Mouse (Mus musculus) forebrain, embryonic 13.5 days (tissue): Measurements from ENCODE around the gene Spint4. TPM values are rescaled to one million over a fixed set of nuclear protein-coding genes. Genes with fewer than 3 reads are reported as not detected.
A peak's percentile ranks its signal among the peaks of the same experiment; 100 is the strongest.

Experiments used
- ATAC-seq: fragments of 200-750 bp; cut with Nextera tagmentation; 2 replicates; pipeline ENCODE4 v1.8.0; 2017
- H3K27ac ChIP-seq: fragments of 300-500 bp; sonication (generic); 2 replicates; pipeline ENCODE4 v1.5.1; 2015; ENCODE audit warnings: inconsistent platforms, mild to moderate bottlenecking, moderate library complexity
- H3K27me3 ChIP-seq: fragments of 300-500 bp; sonication (generic); 2 replicates; pipeline ENCODE4 v1.6.1; 2015; ENCODE audit warnings: mild to moderate bottlenecking, inconsistent platforms
- H3K36me3 ChIP-seq: fragments of 300-500 bp; sonication (generic); 2 replicates; pipeline ENCODE4 v1.6.1; 2015; ENCODE audit warnings: mild to moderate bottlenecking, inconsistent platforms; ENCODE audit not compliant: poor library complexity, severe bottlenecking
- H3K4me1 ChIP-seq: fragments of 300-500 bp; sonication (generic); 2 replicates; pipeline ENCODE4 v1.6.1; 2015; ENCODE audit warnings: inconsistent platforms
- H3K4me2 ChIP-seq: fragments of 300-500 bp; sonication (generic); 2 replicates; pipeline ENCODE4 v1.6.1; 2015; ENCODE audit warnings: inconsistent platforms, mild to moderate bottlenecking, moderate library complexity
- H3K4me3 ChIP-seq: fragments of 300-500 bp; sonication (generic); 2 replicates; pipeline ENCODE4 v1.5.1; 2015; ENCODE audit warnings: mild to moderate bottlenecking, inconsistent platforms
- H3K9ac ChIP-seq: fragments of 300-500 bp; sonication (generic); 2 replicates; pipeline ENCODE4 v1.6.1; 2015; ENCODE audit warnings: mild to moderate bottlenecking, inconsistent platforms
- H3K9me3 ChIP-seq: fragments of 300-500 bp; sonication (generic); replicated peaks from 2 replicates; pipeline ENCODE4 v1.6.1; 2016; ENCODE audit warnings: inconsistent platforms
- whole genome bisulfite sequencing: fragments of 180-500 bp; shearing (Covaris S2); methylation state at CpG from one replicate; pipeline ENCODE4 v1.1.7; 2015; 5-methylcytosine and 5-hydroxymethylcytosine counted together
- polyA plus RNA-seq: library from polyadenylated mRNA; unstranded; fragments of >200 nt; fragmentation: Nextera tagmentation; extraction: Ambion mirVana; gene quantifications from 2 replicates; pipeline ENCODE4 v1.2.1, GENCODE M21; 2015

Spint4 gene
- not detected in 2 replicates for polyA plus RNA-seq

- H3K4me3 ChIP-seq: no peak within 1 kb of the TSS
- H3K4me1 ChIP-seq: no peaks in the 10 kb centered on the region
- no peak for ATAC-seq
- 0 out of 2 replicates have a peak, but pooled peaks cover 3% of the 10 kb centered on the region for H3K27me3 ChIP-seq
- 76% methylated on average over 4 of the region's 4 CpGs for WGBS
- no peak within 1 kb of the TSS for H3K4me2 ChIP-seq
- no peak within 1 kb of the TSS for H3K9ac ChIP-seq
- H3K9me3 ChIP-seq: no peaks in the 10 kb centered on the region
- H3K36me3 ChIP-seq: no peaks in the 10 kb centered on the region
- H3K27ac ChIP-seq: no peak within 1 kb of the TSS
Observed at GRCm38 (mm10) chr2:164698201-164698600, at the start of gene Spint4. Gene Spint4 (plus strand): TSS chr2:164698501.

- Histone ChIP-seq H3K9ac (no peak within 1 kb of the TSS), H3K27ac (no peak within 1 kb of the TSS), H3K27me3 (no peaks in the 10 kb centered on the region), H3K36me3 (no peaks in the 10 kb centered on the region), H3K9me3 (no peaks in the 10 kb centered on the region), H3K4me1 (no peaks in the 10 kb centered on the region), H3K4me3 (no peak within 1 kb of the TSS), H3K4me2 (no peak within 1 kb of the TSS)
- ATAC-seq: no peak
- 20% methylated on average over 11 of the region's 11 CpGs for WGBS
Observed at GRCm38 (mm10) chr2:164655858-164656257, 42.4 kb upstream of the Spint4 start, which contains the start of gene Wfdc10. Gene Wfdc10 (plus strand): TSS chr2:164656046.

- Histone ChIP-seq H3K9me3 (no peaks in the 10 kb centered on the region), H3K27ac (no peak within 1 kb of the TSS), H3K27me3 (no peaks in the 10 kb centered on the region), H3K4me2 (no peak within 1 kb of the TSS), H3K4me1 (no peaks in the 10 kb centered on the region), H3K36me3 (no peaks in the 10 kb centered on the region), H3K9ac (no peak within 1 kb of the TSS), H3K4me3 (no peak within 1 kb of the TSS)
- no peak for ATAC-seq
- 79% methylated on average over 9 of the region's 9 CpGs for WGBS
Observed at GRCm38 (mm10) chr2:164656483-164656882, 41.8 kb upstream of the Spint4 start, which contains the start of gene Wfdc9. Gene Wfdc9 (minus strand): TSS chr2:164656583.

GRCm38 (mm10) chr2:164664851-164665250 is 33.5 kb upstream of the Spint4 start:
- Histone ChIP-seq H3K27ac (no peak overlapping the region), H3K4me1 (no peaks in the 10 kb centered on the region), H3K27me3 (no peaks in the 10 kb centered on the region), H3K9me3 (0 out of 2 replicates have a peak, but pooled peaks cover 3% of the 10 kb centered on the region), H3K36me3 (no peaks in the 10 kb centered on the region), H3K4me3 (no peak overlapping the region), H3K9ac (no peak overlapping the region), H3K4me2 (no peak overlapping the region)
- no peak for ATAC-seq
- 90% methylated on average over 7 of the region's 7 CpGs for whole genome bisulfite sequencing

GRCm38 (mm10) chr2:164670261-164670660 is 28.0 kb upstream of the Spint4 start:
- Histone ChIP-seq H3K4me2 (no peak overlapping the region), H3K4me1 (no peaks in the 10 kb centered on the region), H3K9me3 (0 out of 2 replicates have a peak, but pooled peaks cover 3% of the 10 kb centered on the region), H3K27ac (no peak overlapping the region), H3K4me3 (no peak overlapping the region), H3K9ac (no peak overlapping the region), H3K27me3 (no peaks in the 10 kb centered on the region), H3K36me3 (no peaks in the 10 kb centered on the region)
- WGBS: 90% methylated on average over 5 of the region's 5 CpGs
- ATAC-seq: no peak

- H3K9ac ChIP-seq: no peak overlapping the region
- no peaks in the 10 kb centered on the region for H3K4me1 ChIP-seq
- 0 out of 2 replicates have a peak, but pooled peaks cover 3% of the 10 kb centered on the region for H3K9me3 ChIP-seq
- no peaks in the 10 kb centered on the region for H3K36me3 ChIP-seq
- no peaks in the 10 kb centered on the region for H3K27me3 ChIP-seq
- WGBS: 41% methylated on average over 1 of the region's 1 CpGs
- no peak overlapping the region for H3K4me3 ChIP-seq
- H3K4me2 ChIP-seq: no peak overlapping the region
- ATAC-seq: no peak
- no peak overlapping the region for H3K27ac ChIP-seq
Observed at GRCm38 (mm10) chr2:164670938-164671337, 27.4 kb upstream of the Spint4 start.

- Histone ChIP-seq H3K9ac (no peak within 1 kb of the TSS), H3K36me3 (no peaks in the 10 kb centered on the region), H3K4me1 (0 out of 2 replicates have a peak, but pooled peaks cover 6% of the 10 kb centered on the region), H3K4me3 (no peak within 1 kb of the TSS), H3K4me2 (no peak within 1 kb of the TSS), H3K9me3 (no peaks in the 10 kb centered on the region), H3K27ac (no peak within 1 kb of the TSS), H3K27me3 (no peaks in the 10 kb centered on the region)
- WGBS: 87% methylated on average over 7 of the region's 7 CpGs
- ATAC-seq: no peak
Observed at GRCm38 (mm10) chr2:164673987-164674386, 24.3 kb upstream of the Spint4 start, which contains the start of gene Wfdc11. Gene Wfdc11 (minus strand): TSS chr2:164674087.

- Histone ChIP-seq H3K27me3 (no peaks in the 10 kb centered on the region), H3K9me3 (no peaks in the 10 kb centered on the region), H3K4me3 (no peak overlapping the region), H3K27ac (no peak overlapping the region), H3K9ac (no peak overlapping the region), H3K4me2 (no peak overlapping the region), H3K36me3 (no peaks in the 10 kb centered on the region), H3K4me1 (0 out of 2 replicates have a peak, but pooled peaks cover 11% of the 10 kb centered on the region)
- WGBS: 73% methylated on average over 7 of the region's 7 CpGs
- no peak for ATAC-seq
Observed at GRCm38 (mm10) chr2:164676103-164676502, 22.2 kb upstream of the Spint4 start.

GRCm38 (mm10) chr2:164676916-164677685 is 21.2 kb upstream of the Spint4 start:
- no peaks in the 10 kb centered on the region for H3K36me3 ChIP-seq
- no peak overlapping the region for H3K27ac ChIP-seq
- H3K4me3 ChIP-seq: no peak overlapping the region
- no peaks in the 10 kb centered on the region for H3K9me3 ChIP-seq
- H3K4me2 ChIP-seq: no peak overlapping the region
- no peak for ATAC-seq
- H3K4me1 ChIP-seq: 0 out of 2 replicates have a peak, but pooled peaks cover 11% of the 10 kb centered on the region
- no peak overlapping the region for H3K9ac ChIP-seq
- H3K27me3 ChIP-seq: no peaks in the 10 kb centered on the region
- 91% methylated on average over 16 of the region's 16 CpGs for WGBS

GRCm38 (mm10) chr2:164678848-164679625 is 19.3 kb upstream of the Spint4 start:
- H3K9me3 ChIP-seq: no peaks in the 10 kb centered on the region
- H3K27me3 ChIP-seq: no peaks in the 10 kb centered on the region
- ATAC-seq: peak; percentile 55; the same call in 1 of the 2 replicates
- no peaks in the 10 kb centered on the region for H3K36me3 ChIP-seq
- H3K4me1 ChIP-seq: 0 out of 2 replicates have a peak, but pooled peaks cover 11% of the 10 kb centered on the region
- H3K9ac ChIP-seq: no peak overlapping the region
- peak overlapping the region; percentile 29 for H3K4me3 ChIP-seq
- 19% methylated on average over 19 of the region's 19 CpGs for WGBS
- H3K27ac ChIP-seq: no peak overlapping the region
- H3K4me2 ChIP-seq: peak overlapping the region; percentile 58

- Histone ChIP-seq H3K9ac (no peak overlapping the region), H3K4me3 (no peak overlapping the region), H3K9me3 (no peaks in the 10 kb centered on the region), H3K27ac (no peak overlapping the region), H3K4me1 (0 out of 2 replicates have a peak, but pooled peaks cover 11% of the 10 kb centered on the region), H3K36me3 (no peaks in the 10 kb centered on the region), H3K27me3 (no peaks in the 10 kb centered on the region), H3K4me2 (no peak overlapping the region)
- 71% methylated on average over 3 of the region's 3 CpGs for WGBS
- ATAC-seq: no peak
Observed at GRCm38 (mm10) chr2:164679906-164680305, 18.4 kb upstream of the Spint4 start.

GRCm38 (mm10) chr2:164684807-164685206 is 13.5 kb upstream of the Spint4 start, which contains the start of gene Wfdc13:
Gene Wfdc13 (plus strand): TSS chr2:164685107.
- H3K9ac ChIP-seq: no peak within 1 kb of the TSS
- H3K27ac ChIP-seq: no peak within 1 kb of the TSS
- no peaks in the 10 kb centered on the region for H3K27me3 ChIP-seq
- H3K4me2 ChIP-seq: no peak within 1 kb of the TSS
- WGBS: 82% methylated on average over 3 of the region's 3 CpGs
- H3K36me3 ChIP-seq: no peaks in the 10 kb centered on the region
- ATAC-seq: no peak
- H3K4me1 ChIP-seq: no peaks in the 10 kb centered on the region
- no peaks in the 10 kb centered on the region for H3K9me3 ChIP-seq
- H3K4me3 ChIP-seq: no peak within 1 kb of the TSS
